Mouse (Mus musculus) lung, postnatal 25 days (tissue): ENCODE results near the gene Hnrnpab.

Experiments used
- DNase-seq: peaks from one replicate; pipeline ENCODE4 v3.0.0; 2022; ENCODE audit warnings: low spot score

Gene Hnrnpab

GRCm38 (mm10) chr11:51606447-51607095, at the start of gene Hnrnpab:
Hnrnpab (minus strand) TSS chr11:51606847.
- peak; percentile 98 for DNase-seq

DNA sequence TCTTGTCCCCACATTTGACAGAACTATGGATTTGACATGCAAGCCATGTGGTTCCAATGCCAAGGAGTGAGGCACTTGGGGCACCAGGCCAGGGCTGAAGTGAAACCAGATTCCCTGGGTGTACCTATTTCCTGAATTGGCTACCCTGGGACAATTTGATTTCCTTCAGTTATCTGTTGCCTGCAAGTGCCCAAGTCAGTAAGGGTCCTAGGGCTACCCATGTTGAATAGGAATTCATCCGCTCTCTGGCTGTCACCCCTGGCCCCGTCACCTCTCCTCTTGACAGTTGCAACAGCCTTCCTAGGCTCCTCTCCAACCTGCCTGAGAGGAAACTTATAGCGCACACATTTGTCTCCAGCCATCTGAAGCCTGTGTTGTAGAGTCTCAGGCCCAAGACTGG, 48.2 kb upstream of the Hnrnpab start:
- DNase-seq: no peak

- DNase-seq: no peak
Measured at GRCm38 (mm10) chr11:51653736-51654135, 47.1 kb upstream of the Hnrnpab start.

DNA sequence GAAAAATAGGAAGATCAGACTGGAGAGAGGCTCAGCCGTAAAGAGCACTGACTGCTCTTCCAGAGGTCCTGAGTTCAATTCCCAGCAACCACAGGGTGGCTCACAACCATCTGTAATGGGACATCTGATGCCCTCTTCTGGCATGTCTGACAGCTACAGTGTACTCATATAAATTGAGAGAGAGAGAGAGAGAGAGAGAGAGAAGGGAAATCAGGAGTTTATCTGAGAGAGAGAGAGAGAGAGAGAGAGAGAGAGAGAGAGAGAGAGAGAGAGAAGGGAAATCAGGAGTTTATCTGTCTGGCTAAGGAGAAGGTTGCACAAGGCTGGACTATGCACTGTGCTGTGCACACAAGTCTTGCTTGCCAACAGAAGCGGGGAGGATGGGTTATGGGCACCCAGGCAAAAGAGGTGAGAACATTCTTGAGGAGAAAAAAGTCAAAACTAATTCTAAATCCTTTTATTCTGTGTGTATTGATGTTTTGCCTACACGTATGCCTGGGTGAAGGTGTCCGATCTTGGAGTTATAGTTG, 46.3 kb upstream of the Hnrnpab start:
- DNase-seq: no peak

GRCm38 (mm10) chr11:51650691-51651515, 44.3 kb upstream of the Hnrnpab start, which contains the start of the genes N4bp3 and D930048N14Rik:
N4bp3 (minus strand) TSS chr11:51650842.
D930048N14Rik (plus strand) TSS chr11:51650954.
- DNase-seq: peak; percentile 79

DNA sequence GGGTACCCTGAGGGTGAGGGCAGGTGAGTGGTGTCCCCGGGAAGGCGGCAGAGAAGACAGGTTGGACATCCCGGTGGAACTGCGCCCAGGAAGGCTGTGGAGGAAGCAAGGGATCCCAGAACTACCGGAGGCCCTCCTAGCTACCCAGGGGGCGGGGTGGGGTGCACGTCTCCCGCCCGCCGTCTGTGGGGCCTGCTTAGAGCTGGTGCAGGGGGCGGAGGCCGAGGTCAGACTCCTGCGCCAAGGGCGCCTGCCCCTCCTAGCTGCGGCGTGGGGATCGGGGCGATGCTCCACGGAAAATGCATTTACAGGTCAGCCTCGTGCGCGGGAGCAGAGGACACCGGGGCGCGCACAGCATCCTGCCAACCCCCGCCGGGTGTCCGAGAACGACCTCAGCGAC, 43.6 kb upstream of the Hnrnpab start:
- DNase-seq: no peak

GRCm38 (mm10) chr11:51649889-51650199, 43.2 kb upstream of the Hnrnpab start:
- no peak for DNase-seq

GRCm38 (mm10) chr11:51649111-51649888, 42.7 kb upstream of the Hnrnpab start:
- no peak for DNase-seq

GRCm38 (mm10) chr11:51648566-51648965, 41.9 kb upstream of the Hnrnpab start:
- no peak for DNase-seq

GRCm38 (mm10) chr11:51646751-51647667, 40.4 kb upstream of the Hnrnpab start:
- DNase-seq: peak; percentile 75

GRCm38 (mm10) chr11:51646245-51646644, 39.6 kb upstream of the Hnrnpab start:
- DNase-seq: no peak

GRCm38 (mm10) chr11:51645293-51645692, 38.6 kb upstream of the Hnrnpab start:
- no peak for DNase-seq

- DNase-seq: no peak
Measured at GRCm38 (mm10) chr11:51644217-51644616, 37.6 kb upstream of the Hnrnpab start.

GRCm38 (mm10) chr11:51643761-51644160, 37.1 kb upstream of the Hnrnpab start:
- no peak for DNase-seq

GRCm38 (mm10) chr11:51643202-51643601, 36.6 kb upstream of the Hnrnpab start:
- no peak for DNase-seq

GRCm38 (mm10) chr11:51640748-51641147, 34.1 kb upstream of the Hnrnpab start:
- no peak for DNase-seq

- DNase-seq: no peak
Measured at GRCm38 (mm10) chr11:51638497-51638896, 31.9 kb upstream of the Hnrnpab start.

- DNase-seq: peak; percentile 65
Measured at GRCm38 (mm10) chr11:51637971-51638414, 31.3 kb upstream of the Hnrnpab start.

DNA sequence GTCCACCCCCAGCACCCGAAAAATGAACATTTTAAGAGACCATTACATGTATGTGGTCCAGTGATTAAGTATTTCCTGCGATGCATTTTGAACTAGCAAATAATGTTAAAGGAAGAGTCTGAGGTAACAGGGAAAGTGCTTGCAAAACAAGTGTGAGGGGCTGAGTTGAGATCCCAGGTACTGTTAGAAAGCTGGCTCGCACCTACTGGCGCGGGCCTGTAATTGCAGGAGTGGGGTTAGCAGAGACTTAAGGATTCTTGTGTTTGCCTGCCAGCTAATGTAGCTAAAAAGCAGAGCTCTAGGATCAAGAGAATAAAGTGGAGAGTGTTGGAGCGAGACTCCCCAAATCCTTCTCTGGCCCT, 29.7 kb upstream of the Hnrnpab start:
- peak; percentile 65 for DNase-seq

DNA sequence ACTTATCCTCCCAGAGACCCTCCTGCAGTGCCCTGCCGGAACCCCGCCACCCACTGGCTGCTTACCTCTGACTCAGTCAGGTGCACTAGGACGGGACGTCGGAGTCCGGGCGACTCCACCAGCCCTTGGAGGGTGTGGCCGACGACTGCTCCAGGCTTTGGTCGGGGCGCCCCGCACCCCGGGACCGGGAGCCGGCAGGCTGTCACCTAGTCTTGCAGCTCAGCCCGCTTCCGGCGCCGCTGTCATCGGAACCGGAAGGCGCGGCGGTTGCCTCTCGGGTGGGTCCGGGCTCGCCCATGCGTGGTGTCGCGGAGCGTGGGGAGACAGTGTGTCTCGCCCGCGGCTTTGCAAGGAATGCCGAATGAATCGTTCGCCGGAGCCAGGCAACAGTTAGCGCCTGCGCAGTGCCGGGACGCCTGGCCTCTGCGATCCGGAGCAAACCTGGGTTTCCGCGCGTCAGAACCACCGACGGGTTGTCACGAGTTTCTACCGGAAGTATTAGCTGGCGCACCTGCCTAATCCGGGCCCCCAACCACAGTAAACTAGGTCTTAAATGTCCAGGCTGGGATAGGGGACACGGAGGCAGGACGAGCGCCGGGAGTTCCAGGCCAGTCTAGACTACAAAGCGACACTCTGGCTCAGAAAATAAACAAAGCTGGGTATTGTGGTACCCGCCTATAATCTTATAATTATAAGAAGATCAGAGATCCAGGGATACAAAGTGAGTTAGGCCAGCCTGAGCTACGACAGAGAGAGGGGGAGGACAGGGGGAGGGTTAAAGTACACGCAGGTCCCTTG, 29.1 kb upstream of the Hnrnpab start, which contains the start of gene Rmnd5b:
Gene Rmnd5b (minus strand): TSS at position 372 of the 798 bp plus-strand sequence.
- DNase-seq: peak; percentile 89
